Mouse (Mus musculus): ENCODE data around the gene G6pc3. TPM values are rescaled to one million over a fixed set of nuclear protein-coding genes. Genes with fewer than 3 reads are reported as not detected.

The G6pc3 gene
- polyA plus RNA-seq, 1 experiment from 2014 or later, result 26.2 TPM

DNA sequence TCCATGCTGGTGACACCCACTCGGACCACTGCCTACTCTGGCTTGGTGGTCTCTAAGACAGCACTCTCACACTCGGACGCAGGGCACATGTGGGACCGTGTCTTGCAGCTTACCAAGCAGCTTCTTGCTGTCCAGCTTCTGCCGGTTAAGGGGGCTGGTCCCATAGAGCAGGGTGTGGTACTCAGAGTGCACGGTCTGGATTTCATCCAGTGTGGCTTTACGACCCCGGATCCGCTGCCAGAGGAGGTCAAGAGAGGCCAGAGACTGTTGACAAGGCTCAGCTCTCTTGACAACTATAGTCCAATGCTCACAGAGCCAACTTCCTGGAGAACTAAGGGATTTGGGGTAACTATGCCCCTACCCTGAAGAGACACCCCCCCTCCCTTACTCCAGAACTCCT is 10.4 kb downstream of the G6pc3 start:
- WGBS, result 89% methylated on average over 9 of the region's 9 CpGs

DNA sequence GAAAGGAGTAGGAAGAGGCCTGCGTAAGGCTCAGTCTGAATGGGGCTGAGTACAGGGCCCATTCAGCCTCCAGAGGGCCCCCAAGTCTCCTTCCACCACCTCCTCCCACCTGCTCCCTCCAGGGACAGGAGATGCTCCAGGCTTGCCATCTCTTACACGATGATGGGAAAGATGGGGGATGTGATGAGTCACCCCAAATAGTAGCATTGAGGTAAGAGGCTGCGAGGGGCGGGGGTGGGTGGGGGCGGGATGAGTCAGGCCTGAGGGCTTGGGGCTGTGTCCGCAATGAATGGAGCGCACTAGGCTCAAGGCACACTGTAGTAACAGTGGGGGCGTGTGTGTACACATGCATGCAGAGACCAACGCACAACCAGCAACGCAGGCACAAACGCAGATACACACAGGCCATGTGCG is 12.0 kb downstream of the G6pc3 start:
- H3K4me3 ChIP-seq (replicated peaks; ENCODE audit: low read length), result no peak overlapping the region
- H3K9ac ChIP-seq (replicated peaks; ENCODE audit: low read depth, low read length), result no peak overlapping the region
- no peak overlapping the region for H3K27ac ChIP-seq (ENCODE audit: low read length)
- peak; percentile 39; the same call in 1 of the 2 replicates for ATAC-seq
- no peaks in the 10 kb centered on the region for H3K9me3 ChIP-seq (ENCODE audit: control insufficient read depth, low read length)
- no peaks in the 10 kb centered on the region for H3K27me3 ChIP-seq (replicated peaks; ENCODE audit: control insufficient read depth, insufficient read depth, low read length)
- no peaks in the 10 kb centered on the region; the same call in 1 of the 2 replicates for H3K4me1 ChIP-seq (replicated peaks; ENCODE audit: control insufficient read depth, insufficient read depth, low read length)
- H3K36me3 ChIP-seq (ENCODE audit: control insufficient read depth, insufficient read depth), result peaks cover 36% of the 10 kb centered on the region
- 79% methylated on average over 12 of the region's 12 CpGs for WGBS
- no peak overlapping the region for H3K4me2 ChIP-seq (ENCODE audit: low read length)

More for the DNA sequence above, 10.4 kb downstream of the G6pc3 start:
- H3K36me3 ChIP-seq (ENCODE audit: control insufficient read depth, insufficient read depth), result peaks cover 48% of the 10 kb centered on the region
- no peak overlapping the region for H3K27ac ChIP-seq (ENCODE audit: low read length)
- H3K4me3 ChIP-seq (replicated peaks; ENCODE audit: low read length), result no peak overlapping the region
- H3K9me3 ChIP-seq (ENCODE audit: control insufficient read depth, low read length), result no peaks in the 10 kb centered on the region
- no peaks in the 10 kb centered on the region for H3K4me1 ChIP-seq (replicated peaks; ENCODE audit: control insufficient read depth, insufficient read depth, low read length)
- H3K27me3 ChIP-seq (replicated peaks; ENCODE audit: control insufficient read depth, insufficient read depth, low read length), result no peaks in the 10 kb centered on the region
- no peak overlapping the region for H3K4me2 ChIP-seq (ENCODE audit: low read length)
- no peak for ATAC-seq
- H3K9ac ChIP-seq (replicated peaks; ENCODE audit: low read depth, low read length), result no peak overlapping the region

DNA sequence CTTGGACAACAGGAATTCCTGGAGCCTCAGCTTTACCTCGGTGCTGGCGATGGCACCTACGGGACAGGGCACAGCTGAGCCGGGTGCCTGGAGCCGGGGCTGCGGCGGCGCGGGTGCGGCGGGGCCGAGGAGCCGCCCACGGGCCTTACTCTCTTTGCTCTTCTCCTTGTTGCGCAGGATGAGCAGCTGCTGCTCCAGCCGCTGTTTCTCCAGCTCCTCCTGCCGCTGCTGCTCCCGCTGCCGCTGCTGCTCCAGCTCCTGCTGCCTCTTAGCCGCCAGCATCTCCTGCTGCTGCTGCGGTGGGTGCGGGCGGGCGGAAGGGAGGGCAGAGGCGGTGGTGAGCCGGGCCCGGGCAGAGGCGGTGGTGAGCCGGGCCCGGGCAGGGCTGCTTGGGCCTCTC is 17.1 kb downstream of the G6pc3 start:
- H3K4me2 ChIP-seq (ENCODE audit: low read length), result no peak overlapping the region
- H3K9me3 ChIP-seq (ENCODE audit: control insufficient read depth, low read length), result no peaks in the 10 kb centered on the region
- peaks cover 36% of the 10 kb centered on the region for H3K4me1 ChIP-seq (replicated peaks; ENCODE audit: control insufficient read depth, insufficient read depth, low read length)
- H3K9ac ChIP-seq (replicated peaks; ENCODE audit: low read depth, low read length), result no peak overlapping the region
- ATAC-seq, result no peak
- H3K27me3 ChIP-seq (replicated peaks; ENCODE audit: control insufficient read depth, insufficient read depth, low read length), result no peaks in the 10 kb centered on the region
- H3K27ac ChIP-seq (ENCODE audit: low read length), result peak overlapping the region; percentile 30; the same call in 1 of the 2 replicates
- no peak overlapping the region for H3K4me3 ChIP-seq (replicated peaks; ENCODE audit: low read length)
- peaks cover 14% of the 10 kb centered on the region; the same call in 1 of the 2 replicates for H3K36me3 ChIP-seq (ENCODE audit: control insufficient read depth, insufficient read depth)
- WGBS, result 75% methylated on average over 29 of the region's 30 CpGs

DNA sequence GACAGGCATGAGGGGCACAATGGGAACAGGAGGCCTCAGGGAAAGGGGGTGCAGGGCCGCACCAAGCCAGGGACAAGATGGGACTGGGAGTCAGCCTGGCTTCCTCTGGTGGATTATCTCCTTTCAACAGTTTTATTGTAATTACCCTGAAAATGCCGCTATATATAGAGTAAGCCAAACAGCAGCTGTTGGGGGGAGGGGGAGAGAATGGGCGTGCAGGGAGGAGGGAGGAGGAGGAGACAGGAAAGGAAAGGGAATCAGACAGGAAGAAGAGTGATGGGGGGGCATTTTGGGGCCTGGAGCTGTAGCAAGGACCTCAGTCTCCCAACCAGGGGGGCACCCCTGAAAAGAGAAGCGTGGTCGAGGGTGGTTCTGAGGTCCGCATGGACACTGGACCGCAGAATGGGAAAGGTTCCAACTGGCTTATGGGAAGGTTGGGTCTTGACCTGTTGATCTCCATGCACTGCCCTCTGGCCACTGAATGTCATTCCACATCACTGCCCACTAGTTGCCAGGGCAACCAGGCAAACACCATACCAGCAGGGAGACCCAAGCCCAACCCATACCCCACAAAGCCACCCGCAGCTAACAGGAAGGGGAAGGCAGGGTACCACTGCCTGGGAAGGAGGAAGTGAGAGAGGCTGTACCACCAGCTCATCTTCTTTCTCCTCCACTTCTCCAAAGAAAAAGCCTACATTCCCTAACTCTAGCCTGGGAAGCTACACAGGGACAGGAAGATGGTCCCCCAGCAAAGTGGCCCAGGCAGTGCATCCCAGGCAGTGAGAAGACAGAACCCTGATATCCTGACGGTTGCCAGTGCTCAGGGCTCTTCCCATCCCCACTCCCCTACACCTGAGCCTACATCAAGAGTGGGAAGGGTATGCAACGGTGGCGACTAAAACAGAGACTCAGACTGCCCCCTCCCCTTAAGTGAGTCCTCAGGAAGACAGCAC is 18.7 kb downstream of the G6pc3 start:
- Histone ChIP-seq H3K9me3 (ENCODE audit: control insufficient read depth, low read length) (no peaks in the 10 kb centered on the region), H3K4me1 (replicated peaks; ENCODE audit: control insufficient read depth, insufficient read depth, low read length) (peaks cover 47% of the 10 kb centered on the region), H3K4me2 (ENCODE audit: low read length) (0 out of 2 replicates have a peak overlapping the region, but pooled peaks have one; percentile 4), H3K27me3 (replicated peaks; ENCODE audit: control insufficient read depth, insufficient read depth, low read length) (no peaks in the 10 kb centered on the region), H3K4me3 (replicated peaks; ENCODE audit: low read length) (no peak overlapping the region), H3K27ac (ENCODE audit: low read length) (peak overlapping the region; percentile 65), H3K36me3 (ENCODE audit: control insufficient read depth, insufficient read depth) (peaks cover 10% of the 10 kb centered on the region; the same call in 1 of the 2 replicates), H3K9ac (replicated peaks; ENCODE audit: low read depth, low read length) (no peak overlapping the region)
- peak; percentile 76 for ATAC-seq
- 39% methylated on average over 11 of the region's 11 CpGs for WGBS

DNA sequence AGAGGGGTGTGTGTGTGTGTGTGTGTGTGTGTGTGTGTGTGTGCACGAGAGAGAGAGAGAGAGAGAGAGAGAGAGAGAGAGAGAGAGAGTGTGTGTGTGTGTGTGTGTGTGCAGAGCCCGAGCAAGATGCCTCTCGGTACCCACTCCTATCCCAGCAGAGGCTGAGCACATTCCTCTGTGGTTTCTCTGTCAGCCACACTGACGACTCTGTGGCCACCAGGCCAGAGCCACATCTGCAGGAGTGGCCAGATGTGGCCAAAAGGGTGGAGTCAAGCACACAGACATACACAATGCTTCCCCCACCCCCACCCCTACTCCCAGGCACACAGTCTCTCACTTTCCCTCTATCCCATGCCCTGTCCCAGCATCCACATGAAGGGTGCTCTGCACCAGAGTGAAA is 19.4 kb downstream of the G6pc3 start:
- Histone ChIP-seq H3K36me3 (ENCODE audit: control insufficient read depth, insufficient read depth) (peaks cover 7% of the 10 kb centered on the region; the same call in 1 of the 2 replicates), H3K4me1 (replicated peaks; ENCODE audit: control insufficient read depth, insufficient read depth, low read length) (peaks cover 52% of the 10 kb centered on the region), H3K4me2 (ENCODE audit: low read length) (no peak overlapping the region), H3K27me3 (replicated peaks; ENCODE audit: control insufficient read depth, insufficient read depth, low read length) (no peaks in the 10 kb centered on the region), H3K4me3 (replicated peaks; ENCODE audit: low read length) (no peak overlapping the region), H3K9ac (replicated peaks; ENCODE audit: low read depth, low read length) (no peak overlapping the region), H3K27ac (ENCODE audit: low read length) (no peak overlapping the region; the same call in 1 of the 2 replicates), H3K9me3 (ENCODE audit: control insufficient read depth, low read length) (no peaks in the 10 kb centered on the region)
- ATAC-seq, result 0 out of 2 replicates have a peak, but pooled peaks have one; percentile 3
- 33% methylated on average over 3 of the region's 4 CpGs for WGBS

DNA sequence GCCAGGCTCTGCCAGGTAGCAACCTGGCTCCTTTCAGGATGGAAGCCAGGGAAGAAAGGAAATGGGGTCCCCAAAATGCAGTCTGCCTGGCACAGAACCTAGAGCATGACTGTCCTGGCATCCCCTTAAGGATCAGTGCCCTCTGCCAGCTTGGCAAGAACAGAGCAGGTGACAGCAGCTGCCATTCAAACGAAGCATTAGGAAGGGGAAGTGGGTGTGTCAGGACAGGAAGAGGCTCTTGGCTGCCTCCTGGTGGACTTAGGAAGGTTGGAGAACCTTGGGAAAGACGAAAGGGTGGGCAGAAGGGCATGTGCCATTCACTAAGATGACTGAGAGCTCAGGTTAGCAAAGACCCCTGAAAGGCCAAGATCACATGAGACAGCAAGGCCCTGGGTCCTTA is 20.3 kb downstream of the G6pc3 start:
- no peak overlapping the region for H3K4me2 ChIP-seq (ENCODE audit: low read length)
- H3K27ac ChIP-seq (ENCODE audit: low read length), result no peak overlapping the region
- H3K27me3 ChIP-seq (replicated peaks; ENCODE audit: control insufficient read depth, insufficient read depth, low read length), result no peaks in the 10 kb centered on the region
- H3K9ac ChIP-seq (replicated peaks; ENCODE audit: low read depth, low read length), result no peak overlapping the region
- H3K9me3 ChIP-seq (ENCODE audit: control insufficient read depth, low read length), result no peaks in the 10 kb centered on the region
- H3K36me3 ChIP-seq (ENCODE audit: control insufficient read depth, insufficient read depth), result no peaks in the 10 kb centered on the region; the same call in 1 of the 2 replicates
- H3K4me3 ChIP-seq (replicated peaks; ENCODE audit: low read length), result no peak overlapping the region
- WGBS, result 9% methylated on average over 2 of the region's 2 CpGs
- no peak for ATAC-seq
- H3K4me1 ChIP-seq (replicated peaks; ENCODE audit: control insufficient read depth, insufficient read depth, low read length), result peaks cover 57% of the 10 kb centered on the region

DNA sequence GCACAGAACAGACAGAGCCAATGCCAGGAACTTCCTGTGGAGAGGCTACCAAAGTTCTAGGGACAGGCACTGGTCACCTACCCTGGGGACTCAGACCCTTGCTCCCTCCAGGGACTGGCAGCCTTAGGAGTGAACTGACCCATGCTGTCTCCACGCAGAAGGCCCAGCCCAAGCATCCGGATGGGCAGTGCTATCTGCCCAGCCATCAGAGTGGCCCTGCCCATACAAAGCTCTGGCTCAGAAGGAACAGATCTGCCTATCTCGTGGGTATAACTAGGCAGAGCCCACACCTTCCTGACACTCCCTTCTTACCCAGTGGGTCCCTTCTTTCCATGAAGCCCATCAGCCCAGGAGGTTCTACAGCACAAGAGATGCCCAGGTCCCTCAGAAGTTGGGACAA is 20.8 kb downstream of the G6pc3 start:
- Histone ChIP-seq H3K27me3 (replicated peaks; ENCODE audit: control insufficient read depth, insufficient read depth, low read length) (no peaks in the 10 kb centered on the region), H3K27ac (ENCODE audit: low read length) (no peak overlapping the region), H3K36me3 (ENCODE audit: control insufficient read depth, insufficient read depth) (no peaks in the 10 kb centered on the region), H3K4me1 (replicated peaks; ENCODE audit: control insufficient read depth, insufficient read depth, low read length) (peaks cover 60% of the 10 kb centered on the region), H3K9ac (replicated peaks; ENCODE audit: low read depth, low read length) (no peak overlapping the region), H3K4me3 (replicated peaks; ENCODE audit: low read length) (no peak overlapping the region), H3K9me3 (ENCODE audit: control insufficient read depth, low read length) (no peaks in the 10 kb centered on the region), H3K4me2 (ENCODE audit: low read length) (no peak overlapping the region)
- ATAC-seq, result no peak
- 74% methylated on average over 3 of the region's 3 CpGs for WGBS

DNA sequence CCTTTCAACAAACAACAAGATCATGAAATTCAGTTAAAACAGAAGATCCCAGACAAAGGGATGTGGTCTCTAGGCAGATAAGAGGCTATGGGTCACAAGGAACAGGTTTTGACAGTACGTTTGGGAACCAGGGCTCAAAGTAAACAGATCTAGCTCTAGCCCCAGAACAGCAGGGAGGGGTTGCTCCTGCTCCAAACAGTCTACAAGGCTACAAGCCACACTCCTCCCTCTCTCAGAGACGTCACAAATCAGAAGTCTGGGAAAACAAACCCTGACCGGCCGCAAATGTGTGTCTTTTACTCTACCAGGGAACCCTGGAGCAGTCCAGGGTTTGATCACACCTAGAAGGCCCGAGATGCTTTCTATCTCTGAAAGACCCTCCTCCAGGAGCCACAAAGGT is 21.6 kb downstream of the G6pc3 start:
- 76% methylated on average over 5 of the region's 5 CpGs for WGBS
- Histone ChIP-seq H3K27me3 (replicated peaks; ENCODE audit: control insufficient read depth, insufficient read depth, low read length) (no peaks in the 10 kb centered on the region), H3K9me3 (ENCODE audit: control insufficient read depth, low read length) (no peaks in the 10 kb centered on the region), H3K4me1 (replicated peaks; ENCODE audit: control insufficient read depth, insufficient read depth, low read length) (peaks cover 68% of the 10 kb centered on the region), H3K4me3 (replicated peaks; ENCODE audit: low read length) (no peak overlapping the region), H3K9ac (replicated peaks; ENCODE audit: low read depth, low read length) (no peak overlapping the region), H3K4me2 (ENCODE audit: low read length) (no peak overlapping the region), H3K36me3 (ENCODE audit: control insufficient read depth, insufficient read depth) (no peaks in the 10 kb centered on the region), H3K27ac (ENCODE audit: low read length) (no peak overlapping the region)
- ATAC-seq, result no peak

DNA sequence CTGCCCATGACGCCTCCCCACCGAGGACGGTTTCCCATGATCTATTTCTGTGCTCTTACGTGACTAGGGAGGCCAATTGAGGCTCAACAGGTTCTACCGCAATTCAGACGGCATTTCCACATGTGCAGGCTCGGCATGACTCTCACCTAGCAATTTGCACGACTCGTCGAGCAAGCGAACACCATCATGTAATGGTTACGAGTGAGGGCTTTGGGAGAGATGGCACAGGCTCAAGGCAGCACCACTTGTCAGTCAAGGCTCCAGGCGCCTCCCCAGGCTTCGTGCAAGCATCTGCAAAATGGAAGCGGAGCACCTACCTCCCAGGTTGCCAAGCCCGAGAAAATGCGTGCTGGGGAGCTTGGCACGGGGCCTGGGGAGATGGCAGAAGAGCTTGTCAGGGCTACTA is 22.5 kb downstream of the G6pc3 start:
- Histone ChIP-seq H3K4me2 (ENCODE audit: low read length) (no peak overlapping the region), H3K36me3 (ENCODE audit: control insufficient read depth, insufficient read depth) (no peaks in the 10 kb centered on the region), H3K9ac (replicated peaks; ENCODE audit: low read depth, low read length) (no peak overlapping the region), H3K4me1 (replicated peaks; ENCODE audit: control insufficient read depth, insufficient read depth, low read length) (peaks cover 74% of the 10 kb centered on the region), H3K9me3 (ENCODE audit: control insufficient read depth, low read length) (no peaks in the 10 kb centered on the region), H3K27ac (ENCODE audit: low read length) (no peak overlapping the region), H3K4me3 (replicated peaks; ENCODE audit: low read length) (no peak overlapping the region), H3K27me3 (replicated peaks; ENCODE audit: control insufficient read depth, insufficient read depth, low read length) (no peaks in the 10 kb centered on the region)
- no peak for ATAC-seq
- WGBS, result 41% methylated on average over 18 of the region's 18 CpGs

Measured in forebrain, embryonic 16.5 days (tissue).